Mouse (Mus musculus) lung, postnatal 0 days (tissue): ENCODE data around the gene Ankrd9. TPM values are rescaled to one million over a fixed set of nuclear protein-coding genes. Genes with fewer than 3 reads are reported as not detected.

Source experiments
- ATAC-seq: fragments of 200-750 bp; cut with Nextera tagmentation; 2 replicates; pipeline ENCODE4 v1.8.0; 2017; ENCODE audit warnings: moderate library complexity
- DNase-seq: peaks from one replicate; pipeline ENCODE4 v3.0.0-alpha.2; 2016; ENCODE audit warnings: low spot score
- H3K27ac ChIP-seq: fragments of 300-500 bp; sonication (generic); 2 replicates; pipeline ENCODE4 v1.5.1; 2014; ENCODE audit warnings: antibody characterized with exemption, mild to moderate bottlenecking, low read length, mixed read lengths
- H3K27me3 ChIP-seq: fragments of 300-500 bp; sonication (generic); replicated peaks from 2 replicates; pipeline ENCODE4 v1.6.1; 2014; ENCODE audit warnings: low read length, mixed read lengths; ENCODE audit not compliant: insufficient read depth
- H3K36me3 ChIP-seq: fragments of 300-500 bp; sonication (generic); 2 replicates; pipeline ENCODE4 v1.6.1; 2014; ENCODE audit warnings: low read length, mixed read lengths; ENCODE audit not compliant: insufficient read depth
- H3K4me1 ChIP-seq: fragments of 300-500 bp; sonication (generic); 2 replicates; pipeline ENCODE4 v1.6.1; 2014; ENCODE audit warnings: antibody characterized with exemption, low read depth, low read length, mixed read lengths; ENCODE audit not compliant: insufficient read depth
- H3K4me2 ChIP-seq: fragments of 300-500 bp; sonication (generic); replicated peaks from 2 replicates; pipeline ENCODE4 v1.6.1; 2014; ENCODE audit warnings: low read depth, mild to moderate bottlenecking, low read length, moderate library complexity, mixed read lengths
- H3K4me3 ChIP-seq: fragments of 300-500 bp; sonication (generic); 2 replicates; pipeline ENCODE4 v1.5.1; 2014; ENCODE audit warnings: low read depth, low read length
- H3K9ac ChIP-seq: fragments of 300-500 bp; sonication (generic); replicated peaks from 2 replicates; pipeline ENCODE4 v1.6.1; 2014; ENCODE audit warnings: low read depth, mild to moderate bottlenecking
- H3K9me3 ChIP-seq: fragments of 300-500 bp; sonication (generic); 2 replicates; pipeline ENCODE4 v1.6.1; 2016; ENCODE audit warnings: low read length, mixed read lengths
- CTCF ChIP-seq: IDR thresholded peaks from 2 replicates; pipeline ENCODE4 v1.5.1; 2016; ENCODE audit warnings: antibody characterized with exemption, mild to moderate bottlenecking
- EP300 ChIP-seq: IDR thresholded peaks from 2 replicates; pipeline ENCODE4 v1.6.1; 2016; ENCODE audit warnings: antibody characterized with exemption, mild to moderate bottlenecking, control low read depth
- WGBS: fragments of 180-500 bp; shearing (Covaris S2); extraction: QIAGEN DNeasy Blood & Tissue Kit; methylation state at CpG from one replicate; pipeline ENCODE4 v1.1.7; 2014; 5-methylcytosine and 5-hydroxymethylcytosine counted together
- polyA plus RNA-seq: library from polyadenylated mRNA; unstranded; fragments of >200 nt; fragmentation: Nextera tagmentation; extraction: Ambion mirVana; gene quantifications from 2 replicates; pipeline ENCODE4 v1.2.1, GENCODE M21; 2015

Gene Ankrd9
- 9.1 and 12.4 TPM in 2 replicates for polyA plus RNA-seq

- TF ChIP-seq CTCF = no peak
- TF ChIP-seq EP300 = no peak
- Histone ChIP-seq H3K27me3 (no peaks in the 10 kb centered on the region), H3K9me3 (no peaks in the 10 kb centered on the region), H3K27ac (peak within 1 kb of the TSS; percentile 79), H3K9ac (peak within 1 kb of the TSS; percentile 50), H3K36me3 (no peaks in the 10 kb centered on the region), H3K4me1 (peaks cover 5% of the 10 kb centered on the region; the same call in 1 of the 2 replicates), H3K4me3 (peak within 1 kb of the TSS; percentile 61), H3K4me2 (peak within 1 kb of the TSS; percentile 87)
- WGBS = 2% methylated on average over 61 of the region's 90 CpGs
- peak; percentile 97 for DNase-seq
- peak; percentile 97 for ATAC-seq
These were observed at the start of gene Ankrd9 for GRCm38 (mm10) chr12:110978607-110979406. TSS of gene Ankrd9 (minus strand) at chr12:110979040.

- Histone ChIP-seq H3K4me2 (no peak overlapping the region), H3K9ac (no peak overlapping the region), H3K4me3 (no peak overlapping the region), H3K27ac (no peak overlapping the region), H3K9me3 (no peaks in the 10 kb centered on the region), H3K27me3 (no peaks in the 10 kb centered on the region), H3K36me3 (no peaks in the 10 kb centered on the region), H3K4me1 (no peaks in the 10 kb centered on the region)
- no peak for DNase-seq
- ATAC-seq = no peak
- no peak for TF ChIP-seq CTCF
- no peak for TF ChIP-seq EP300
- WGBS = 62% methylated on average over 3 of the region's 3 CpGs
These were observed 42.7 kb upstream of the Ankrd9 start for GRCm38 (mm10) chr12:111021577-111021976.

GRCm38 (mm10) chr12:111021138-111021537, 42.3 kb upstream of the Ankrd9 start:
- no peak for ATAC-seq
- Histone ChIP-seq H3K27me3 (no peaks in the 10 kb centered on the region), H3K27ac (no peak overlapping the region), H3K4me3 (no peak overlapping the region), H3K36me3 (no peaks in the 10 kb centered on the region), H3K4me2 (no peak overlapping the region), H3K9ac (no peak overlapping the region), H3K4me1 (no peaks in the 10 kb centered on the region), H3K9me3 (no peaks in the 10 kb centered on the region)
- TF ChIP-seq CTCF (no peak), EP300 (no peak)
- DNase-seq = no peak
- 21% methylated on average over 1 of the region's 1 CpGs for WGBS

GRCm38 (mm10) chr12:111019086-111019485, 40.2 kb upstream of the Ankrd9 start:
- 91% methylated on average over 2 of the region's 2 CpGs for WGBS
- H3K9me3 ChIP-seq = no peaks in the 10 kb centered on the region
- TF ChIP-seq EP300 = no peak
- TF ChIP-seq CTCF = no peak

GRCm38 (mm10) chr12:111018068-111018467, 39.2 kb upstream of the Ankrd9 start:
- no peaks in the 10 kb centered on the region for H3K9me3 ChIP-seq
- no peak overlapping the region for H3K4me3 ChIP-seq
- no peaks in the 10 kb centered on the region for H3K27me3 ChIP-seq
- no peak overlapping the region for H3K4me2 ChIP-seq
- ATAC-seq (no peak), DNase-seq (no peak)
- no peak overlapping the region for H3K9ac ChIP-seq
- TF ChIP-seq CTCF (no peak), EP300 (no peak)
- 88% methylated on average over 11 of the region's 11 CpGs for WGBS
- H3K36me3 ChIP-seq = no peaks in the 10 kb centered on the region
- H3K27ac ChIP-seq = no peak overlapping the region
- no peaks in the 10 kb centered on the region for H3K4me1 ChIP-seq

More at GRCm38 (mm10) chr12:111019086-111019485, 40.2 kb upstream of the Ankrd9 start:
- Histone ChIP-seq H3K27me3 (no peaks in the 10 kb centered on the region), H3K9ac (no peak overlapping the region), H3K36me3 (no peaks in the 10 kb centered on the region), H3K4me3 (no peak overlapping the region), H3K27ac (no peak overlapping the region), H3K4me1 (no peaks in the 10 kb centered on the region), H3K4me2 (no peak overlapping the region)
- DNase-seq (no peak), ATAC-seq (no peak)

- DNase-seq = no peak
- Histone ChIP-seq H3K9ac (no peak overlapping the region), H3K36me3 (no peaks in the 10 kb centered on the region), H3K27me3 (no peaks in the 10 kb centered on the region), H3K4me2 (no peak overlapping the region), H3K27ac (no peak overlapping the region), H3K4me1 (no peaks in the 10 kb centered on the region), H3K9me3 (no peaks in the 10 kb centered on the region), H3K4me3 (no peak overlapping the region)
- TF ChIP-seq CTCF (no peak), EP300 (no peak)
- 84% methylated on average over 3 of the region's 3 CpGs for WGBS
- ATAC-seq = no peak
These were observed 38.0 kb upstream of the Ankrd9 start for GRCm38 (mm10) chr12:111016807-111017206.
